Mouse (Mus musculus): Measurements from ENCODE around the gene Cnot8.

Cnot8 gene

GRCm38 (mm10) chr11:58104351-58104791, 418 bp downstream of the Cnot8 start:
- no peak for DNase-seq (ENCODE audit: low spot score in 2 of 2)

- DNase-seq (ENCODE audit: low spot score in 2 of 2), result no peak
Observed at GRCm38 (mm10) chr11:58107009-58107408, 3.1 kb downstream of the Cnot8 start.

GRCm38 (mm10) chr11:58107664-58108337, 3.8 kb downstream of the Cnot8 start:
- no peak for DNase-seq (ENCODE audit: low spot score in 2 of 2)

GRCm38 (mm10) chr11:58116560-58116959, 12.6 kb downstream of the Cnot8 start:
- DNase-seq (ENCODE audit: low spot score in 2 of 2), result no peak

GRCm38 (mm10) chr11:58117044-58117652, 13.2 kb downstream of the Cnot8 start:
- DNase-seq (ENCODE audit: low spot score in 2 of 2), result no peak

- no peak for DNase-seq (ENCODE audit: low spot score in 2 of 2)
Observed at GRCm38 (mm10) chr11:58120655-58121054, 16.7 kb downstream of the Cnot8 start.

GRCm38 (mm10) chr11:58121351-58121750, 17.4 kb downstream of the Cnot8 start:
- no peak for DNase-seq (ENCODE audit: low spot score in 2 of 2)

GRCm38 (mm10) chr11:58123711-58124110, 19.8 kb downstream of the Cnot8 start:
- DNase-seq (ENCODE audit: low spot score in 2 of 2), result no peak

GRCm38 (mm10) chr11:58125021-58125420, 21.1 kb downstream of the Cnot8 start:
- DNase-seq (ENCODE audit: low spot score in 2 of 2), result no peak

- peak; percentile 51 to 69 for DNase-seq (ENCODE audit: low spot score in 2 of 2)
Observed at GRCm38 (mm10) chr11:58126397-58127160, 22.6 kb downstream of the Cnot8 start.

GRCm38 (mm10) chr11:58127544-58127943, 23.6 kb downstream of the Cnot8 start:
- DNase-seq (ENCODE audit: low spot score in 2 of 2), result no peak

GRCm38 (mm10) chr11:58129302-58129843, 25.4 kb downstream of the Cnot8 start:
- DNase-seq (ENCODE audit: low spot score in 2 of 2), result no peak

- DNase-seq (ENCODE audit: low spot score in 2 of 2), result no peak
Observed at GRCm38 (mm10) chr11:58132026-58132425, 28.1 kb downstream of the Cnot8 start.

- no peak for DNase-seq (ENCODE audit: low spot score in 2 of 2)
Observed at GRCm38 (mm10) chr11:58134869-58135268, 30.9 kb downstream of the Cnot8 start.

GRCm38 (mm10) chr11:58135296-58135695, 31.3 kb downstream of the Cnot8 start:
- no peak for DNase-seq (ENCODE audit: low spot score in 2 of 2)

GRCm38 (mm10) chr11:58136677-58137076, 32.7 kb downstream of the Cnot8 start:
- no peak for DNase-seq (ENCODE audit: low spot score in 2 of 2)

GRCm38 (mm10) chr11:58138821-58139220, 34.9 kb downstream of the Cnot8 start:
- DNase-seq (ENCODE audit: low spot score in 2 of 2), result no peak

GRCm38 (mm10) chr11:58139466-58139865, 35.5 kb downstream of the Cnot8 start:
- DNase-seq (ENCODE audit: low spot score in 2 of 2), result no peak

GRCm38 (mm10) chr11:58143704-58144426, 39.9 kb downstream of the Cnot8 start:
- DNase-seq (ENCODE audit: low spot score in 2 of 2), result no peak

GRCm38 (mm10) chr11:58146241-58146640, 42.3 kb downstream of the Cnot8 start:
- DNase-seq (ENCODE audit: low spot score in 2 of 2), result no peak

GRCm38 (mm10) chr11:58155458-58155857, 51.5 kb downstream of the Cnot8 start:
- no peak for DNase-seq (ENCODE audit: low spot score in 2 of 2)

- DNase-seq (ENCODE audit: low spot score in 2 of 2), result no peak
Observed at GRCm38 (mm10) chr11:58156871-58157270, 52.9 kb downstream of the Cnot8 start.

All from heart, adult 9 months (tissue).